Mouse (Mus musculus) thymus, adult 2 months (tissue): ENCODE data around the gene Gripap1. TPM values are rescaled to one million over a fixed set of nuclear protein-coding genes. Genes with fewer than 3 reads are reported as not detected.
A peak's percentile ranks its signal among the peaks of the same experiment; 100 is the strongest.

Experiments used
- DNase-seq: peaks from one replicate; pipeline ENCODE4 v3.0.0; 2021
- H3K27ac ChIP-seq: fragments of 200-500 bp; 2 replicates; pipeline ENCODE4 v1.5.1; 2012; ENCODE audit warnings: low read length, control low read depth; ENCODE audit not compliant: control insufficient read depth, insufficient read depth
- H3K27me3 ChIP-seq: fragments of 200-500 bp; 2 replicates; pipeline ENCODE4 v1.6.1; 2012; ENCODE audit warnings: mild to moderate bottlenecking, low read length, moderate library complexity, mixed read lengths; ENCODE audit not compliant: control insufficient read depth, insufficient read depth
- H3K36me3 ChIP-seq: fragments of 200-500 bp; 2 replicates; pipeline ENCODE4 v1.6.1; 2012; ENCODE audit warnings: mild to moderate bottlenecking, low read length, moderate library complexity; ENCODE audit not compliant: control insufficient read depth, insufficient read depth
- H3K4me1 ChIP-seq: fragments of 200-500 bp; replicated peaks from 2 replicates; pipeline ENCODE4 v1.6.1; 2012; ENCODE audit warnings: low read length; ENCODE audit not compliant: control insufficient read depth, insufficient read depth
- H3K4me3 ChIP-seq: fragments of 200-500 bp; 2 replicates; pipeline ENCODE4 v1.5.1; 2012; ENCODE audit warnings: mild to moderate bottlenecking, low read length, control low read depth, moderate library complexity; ENCODE audit not compliant: control insufficient read depth, insufficient read depth
- CTCF ChIP-seq: fragments of 200-500 bp; IDR thresholded peaks from 2 replicates; pipeline ENCODE4 v1.5.1; 2012; ENCODE audit warnings: mild to moderate bottlenecking, control low read depth, low read length, moderate library complexity, borderline replicate concordance; ENCODE audit not compliant: control insufficient read depth, poor library complexity, insufficient read depth; ENCODE audit errors: extremely low read depth
- POLR2A ChIP-seq: fragments of 200-500 bp; IDR thresholded peaks from 2 replicates; pipeline ENCODE4 v1.6.1; 2012; ENCODE audit warnings: mild to moderate bottlenecking, low read length, control low read depth, moderate library complexity; ENCODE audit not compliant: control insufficient read depth, poor library complexity, insufficient read depth; ENCODE audit errors: extremely low read depth
- WGBS: fragments of 180-500 bp; shearing (Covaris S2); methylation state at CpG from one replicate; pipeline ENCODE4 v1.1.7; 2018; 5-methylcytosine and 5-hydroxymethylcytosine counted together
- polyA plus RNA-seq: library from polyadenylated mRNA; depleted of rRNA; stranded (reverse); fragments of >200 nt; gene quantifications from 2 replicates; pipeline ENCODE4 v1.2.3, GENCODE M21; 2012; rRNA removed

Gene Gripap1
- polyA plus RNA-seq = 68.4 and 73.1 TPM in 2 replicates

DNA sequence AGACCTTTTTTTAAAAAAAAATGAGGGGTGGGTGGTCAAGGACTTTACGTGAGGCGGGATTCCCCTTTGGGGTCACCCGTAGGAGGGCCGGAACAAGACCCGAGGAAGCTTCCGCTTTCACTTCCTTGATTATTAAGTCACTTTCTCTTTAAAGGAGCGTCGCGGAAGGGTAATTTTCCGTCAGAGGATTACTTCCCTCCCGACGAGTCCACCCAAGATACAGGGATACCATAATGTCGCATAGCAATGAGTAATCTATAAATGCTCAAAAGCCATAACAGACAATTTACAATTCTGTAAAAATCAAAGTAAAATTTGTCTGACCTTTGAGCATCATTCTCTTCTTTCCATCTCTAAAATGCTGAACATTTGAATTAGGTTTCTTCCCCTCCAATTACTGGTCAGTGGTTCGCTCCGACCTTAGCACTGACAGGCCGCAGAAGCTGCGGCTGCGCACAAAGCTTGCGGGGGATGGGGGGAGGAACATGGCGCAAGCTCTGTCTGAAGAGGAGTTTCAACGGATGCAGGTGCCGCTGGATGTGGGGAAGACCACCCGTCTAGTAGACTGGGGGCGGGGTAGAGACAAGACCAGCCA, at the start of gene Gripap1:
Gripap1 (plus strand) TSS at position 224 of the 595 bp plus-strand sequence.
- no peak for TF ChIP-seq POLR2A
- no peak for TF ChIP-seq CTCF
- Histone ChIP-seq H3K27me3 (no peaks in the 10 kb centered on the region), H3K27ac (peak within 1 kb of the TSS; percentile 60; the same call in 1 of the 2 replicates), H3K36me3 (0 out of 2 replicates have a peak, but pooled peaks cover 5% of the 10 kb centered on the region), H3K4me3 (peak within 1 kb of the TSS; percentile 60), H3K4me1 (peaks cover 3% of the 10 kb centered on the region; the same call in 1 of the 2 replicates)
- under 1% methylated on average over 24 of the region's 24 CpGs for WGBS
- peak; percentile 72 for DNase-seq

GRCm38 (mm10) chrX:7740082-7740819, 49.3 kb upstream of the Gripap1 start:
- Histone ChIP-seq H3K4me3 (no peak overlapping the region), H3K36me3 (no peaks in the 10 kb centered on the region), H3K27ac (no peak overlapping the region), H3K27me3 (no peaks in the 10 kb centered on the region), H3K4me1 (no peaks in the 10 kb centered on the region)
- DNase-seq = no peak
- 79% methylated on average over 10 of the region's 10 CpGs for WGBS
- no peak for TF ChIP-seq POLR2A

DNA sequence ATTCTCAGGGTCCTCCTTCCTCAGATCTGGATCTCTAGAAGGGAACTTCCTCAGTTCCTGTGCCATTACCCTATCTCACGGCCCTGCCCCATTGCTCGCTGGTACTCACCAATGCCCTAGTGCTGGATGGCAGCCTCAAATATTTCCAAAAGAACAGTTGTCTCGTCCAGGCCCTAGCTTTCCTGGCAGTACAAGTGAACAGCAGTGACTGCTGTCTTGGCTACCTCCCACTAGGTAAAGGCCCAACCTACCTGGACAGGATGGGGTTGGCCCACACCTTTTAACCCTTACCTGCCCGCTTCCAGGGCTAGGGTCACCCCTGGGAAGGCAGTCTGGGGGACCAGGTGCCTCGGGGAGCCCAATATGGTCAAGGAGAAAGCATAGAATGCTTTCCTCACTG, 48.5 kb upstream of the Gripap1 start:
- no peak for DNase-seq
- TF ChIP-seq CTCF (no peak), POLR2A (no peak)
- 94% methylated on average over 5 of the region's 5 CpGs for WGBS
- Histone ChIP-seq H3K4me3 (no peak overlapping the region), H3K36me3 (no peaks in the 10 kb centered on the region), H3K4me1 (no peaks in the 10 kb centered on the region), H3K27ac (no peak overlapping the region), H3K27me3 (no peaks in the 10 kb centered on the region)

- 62% methylated on average over 5 of the region's 5 CpGs for WGBS
- no peak for DNase-seq
- H3K4me3 ChIP-seq = no peak overlapping the region
Observed at GRCm38 (mm10) chrX:7743470-7743869, 46.1 kb upstream of the Gripap1 start.

GRCm38 (mm10) chrX:7744940-7745339, 44.6 kb upstream of the Gripap1 start:
- TF ChIP-seq CTCF (no peak), POLR2A (no peak)
- Histone ChIP-seq H3K36me3 (no peaks in the 10 kb centered on the region), H3K4me3 (no peak overlapping the region), H3K4me1 (no peaks in the 10 kb centered on the region), H3K27me3 (no peaks in the 10 kb centered on the region), H3K27ac (no peak overlapping the region)
- DNase-seq = no peak
- WGBS = 94% methylated on average over 1 of the region's 1 CpGs

More at GRCm38 (mm10) chrX:7743470-7743869, 46.1 kb upstream of the Gripap1 start:
- Histone ChIP-seq H3K4me1 (no peaks in the 10 kb centered on the region), H3K27me3 (no peaks in the 10 kb centered on the region), H3K27ac (no peak overlapping the region), H3K36me3 (no peaks in the 10 kb centered on the region)
- TF ChIP-seq POLR2A (no peak), CTCF (no peak)

DNA sequence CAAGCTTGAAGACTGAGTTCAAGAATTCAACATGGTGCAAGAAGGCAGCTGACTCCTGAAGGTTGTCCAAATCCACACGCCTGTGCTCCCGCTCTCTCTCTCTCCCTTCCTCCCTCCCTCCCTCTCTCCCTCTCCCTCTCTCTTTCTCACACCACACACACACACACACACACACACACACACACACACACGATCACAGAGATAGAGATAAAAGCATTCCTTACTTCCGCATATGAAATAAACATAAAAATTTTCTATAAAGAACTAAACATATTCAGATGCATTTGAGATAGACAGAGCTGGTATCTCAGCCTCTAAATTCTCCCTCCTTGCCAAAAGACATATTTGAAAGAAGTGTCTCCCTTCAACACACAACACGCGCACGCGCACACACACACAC, 44.1 kb upstream of the Gripap1 start:
- DNase-seq = no peak
- Histone ChIP-seq H3K4me1 (peaks cover 3% of the 10 kb centered on the region), H3K27ac (no peak overlapping the region), H3K27me3 (no peaks in the 10 kb centered on the region), H3K4me3 (no peak overlapping the region), H3K36me3 (no peaks in the 10 kb centered on the region)
- TF ChIP-seq CTCF (no peak), POLR2A (no peak)
- WGBS = 95% methylated on average over 8 of the region's 8 CpGs
